Mouse (Mus musculus) myocyte (in vitro differentiated cells): ENCODE results near the gene Tspyl1. TPM values are rescaled to one million over a fixed set of nuclear protein-coding genes. Genes with fewer than 3 reads are reported as not detected.

Source experiments
- H3K27me3 ChIP-seq: one replicate; pipeline ENCODE4 v1.6.1; 2011; ENCODE audit not compliant: control insufficient read depth, insufficient read depth, insufficient read length
- H3K36me3 ChIP-seq: one replicate; pipeline ENCODE4 v1.6.1; 2011; ENCODE audit not compliant: control insufficient read depth, insufficient read depth
- H3K4me2 ChIP-seq: one replicate; pipeline ENCODE4 v1.6.1; 2011; ENCODE audit warnings: low read depth, control low read depth
- H3K4me3 ChIP-seq: one replicate; pipeline ENCODE4 v1.5.1; 2011; ENCODE audit warnings: mild to moderate bottlenecking, control low read depth, moderate library complexity
- H3K79me2 ChIP-seq: one replicate; pipeline ENCODE4 v1.6.1; 2011; ENCODE audit not compliant: control insufficient read depth, insufficient read depth
- H3ac ChIP-seq: one replicate; pipeline ENCODE4 v1.6.1; 2011; ENCODE audit not compliant: control insufficient read depth, insufficient read length
- CEBPB ChIP-seq: IDR thresholded peaks from 2 replicates; pipeline ENCODE4 v1.6.1; 2011; ENCODE audit warnings: mild to moderate bottlenecking, moderate library complexity; ENCODE audit not compliant: poor library complexity, insufficient read depth, severe bottlenecking
- E2F4 ChIP-seq: IDR thresholded peaks from one replicate; pipeline ENCODE4 v1.6.1; 2011; ENCODE audit warnings: mild to moderate bottlenecking, control low read depth, moderate library complexity; ENCODE audit not compliant: insufficient read depth
- MAX ChIP-seq: IDR thresholded peaks from one replicate; pipeline ENCODE4 v1.6.1; 2011; ENCODE audit warnings: low read depth, mild to moderate bottlenecking, control low read depth
- MYOD1 ChIP-seq, 3 experiments: IDR thresholded peaks; one replicate each; pipeline ENCODE4 v1.6.1; 2011; ENCODE audit warnings: control low read depth in 2 of 3, low read depth in 2 of 3, mild to moderate bottlenecking in 2 of 3, moderate library complexity in 1 of 3; ENCODE audit not compliant: insufficient read length in 2 of 3, control insufficient read depth in 1 of 3
- MYOG ChIP-seq, 3 experiments: IDR thresholded peaks; one replicate each; pipeline ENCODE4 v1.6.1; 2011; ENCODE audit warnings: control low read depth in 2 of 3, low read depth in 2 of 3, mild to moderate bottlenecking in 2 of 3; ENCODE audit not compliant: insufficient read length in 2 of 3, control insufficient read depth in 1 of 3, insufficient read depth in 1 of 3
- POLR2A ChIP-seq: IDR thresholded peaks from one replicate; pipeline ENCODE4 v1.6.1; 2011; ENCODE audit warnings: low read depth, mild to moderate bottlenecking, control low read depth, moderate library complexity; ENCODE audit not compliant: insufficient read length
- POLR2AphosphoS2 ChIP-seq: IDR thresholded peaks from one replicate; pipeline ENCODE4 v1.6.1; 2011; ENCODE audit warnings: low read depth, control low read depth; ENCODE audit not compliant: insufficient read length
- REST ChIP-seq: IDR thresholded peaks from one replicate; pipeline ENCODE4 v1.6.1; 2011; ENCODE audit warnings: mild to moderate bottlenecking, control low read depth, moderate library complexity; ENCODE audit not compliant: insufficient read depth, insufficient read length
- SRF ChIP-seq: IDR thresholded peaks from one replicate; pipeline ENCODE4 v1.6.1; 2011; ENCODE audit warnings: low read depth; ENCODE audit not compliant: control insufficient read depth, insufficient read length
- TCF12 ChIP-seq: IDR thresholded peaks from one replicate; pipeline ENCODE4 v1.6.1; 2011; ENCODE audit warnings: mild to moderate bottlenecking, control low read depth; ENCODE audit not compliant: poor library complexity, insufficient read depth, severe bottlenecking
- TCF3 ChIP-seq: IDR thresholded peaks from one replicate; pipeline ENCODE4 v1.6.1; 2011; ENCODE audit warnings: low read depth, control low read depth; ENCODE audit not compliant: insufficient read length
- USF1 ChIP-seq: IDR thresholded peaks from one replicate; pipeline ENCODE4 v1.6.1; 2011; ENCODE audit warnings: low read depth, mild to moderate bottlenecking, control low read depth, moderate library complexity
- polyA plus RNA-seq: library from polyadenylated mRNA; unstranded; fragments of >200 nt; fragmentation: generic; extraction: Trizol; gene quantifications from one replicate; pipeline ENCODE4 v1.2.1, GENCODE M21; 2012; ENCODE audit warnings: missing spikeins

Gene Tspyl1
- polyA plus RNA-seq, 1 experiment = 26.4 TPM

- no peak for TF ChIP-seq TCF12
- no peak for TF ChIP-seq CEBPB
- TF ChIP-seq USF1 = no peak
- no peak for TF ChIP-seq TCF3
- no peak for TF ChIP-seq REST
- Histone ChIP-seq H3K4me3 (no peak overlapping the region), H3K27me3 (no peaks in the 10 kb centered on the region), H3K4me2 (peak overlapping the region; percentile 94), H3ac (no peak overlapping the region), H3K79me2 (no peaks in the 10 kb centered on the region), H3K36me3 (no peaks in the 10 kb centered on the region)
Measured at GRCm38 (mm10) chr10:34300368-34300767, 18.4 kb downstream of the Tspyl1 start.

DNA sequence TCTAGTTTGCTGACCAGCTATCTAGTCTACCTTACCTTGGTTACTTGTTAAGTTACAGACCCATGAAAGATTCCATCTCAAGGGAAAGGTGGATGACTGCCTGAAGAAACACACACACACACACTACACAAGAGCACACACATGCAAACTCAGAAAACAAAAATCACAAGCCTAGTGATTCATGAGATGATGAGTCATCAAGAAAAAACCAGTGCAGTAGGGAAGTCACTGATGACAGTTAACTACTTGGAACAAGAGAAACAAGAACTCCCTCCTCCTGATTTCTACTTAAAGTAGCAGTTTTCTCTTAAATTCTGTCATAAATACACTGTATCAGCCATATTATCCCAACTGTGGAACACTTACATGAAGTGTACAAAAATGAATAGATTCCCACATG is 25.1 kb downstream of the Tspyl1 start:
- TF ChIP-seq TCF3 = no peak
- TF ChIP-seq MYOG (IDR thresholded peaks at IDR 0.05; ENCODE audit: control insufficient read depth in 1 of 3, insufficient read depth in 1 of 3, insufficient read length in 2 of 3, low read depth in 2 of 3) = no peak
- TF ChIP-seq POLR2A = no peak
- TF ChIP-seq E2F4 = no peak
- no peak for TF ChIP-seq CEBPB
- no peak for TF ChIP-seq SRF
- TF ChIP-seq TCF12 = no peak
- TF ChIP-seq MAX = no peak
- Histone ChIP-seq H3ac (no peak overlapping the region), H3K36me3 (peaks cover 6% of the 10 kb centered on the region), H3K4me3 (no peak overlapping the region), H3K79me2 (no peaks in the 10 kb centered on the region), H3K27me3 (no peaks in the 10 kb centered on the region), H3K4me2 (no peak overlapping the region)

GRCm38 (mm10) chr10:34309915-34310685 is 28.1 kb downstream of the Tspyl1 start:
- Histone ChIP-seq H3K27me3 (no peaks in the 10 kb centered on the region), H3K36me3 (peaks cover 13% of the 10 kb centered on the region), H3ac (no peak overlapping the region), H3K4me2 (no peak overlapping the region), H3K79me2 (no peaks in the 10 kb centered on the region), H3K4me3 (no peak overlapping the region)
- TF ChIP-seq POLR2A = no peak
- TF ChIP-seq POLR2AphosphoS2 = no peak
- no peak for TF ChIP-seq SRF
- TF ChIP-seq USF1 = no peak
- TF ChIP-seq E2F4 = no peak
- no peak for TF ChIP-seq MAX
- no peak for TF ChIP-seq MYOD1 (IDR thresholded peaks at IDR 0.05; ENCODE audit: control insufficient read depth in 1 of 3, insufficient read length in 2 of 3, low read depth in 2 of 3)
- TF ChIP-seq REST = no peak
- TF ChIP-seq TCF12 = no peak
- TF ChIP-seq MYOG (IDR thresholded peaks at IDR 0.05; ENCODE audit: control insufficient read depth in 1 of 3, insufficient read depth in 1 of 3, insufficient read length in 2 of 3, low read depth in 2 of 3) = no peak
- no peak for TF ChIP-seq TCF3
- no peak for TF ChIP-seq CEBPB

GRCm38 (mm10) chr10:34312536-34312935 is 30.5 kb downstream of the Tspyl1 start:
- no peak overlapping the region for H3ac ChIP-seq
- no peak overlapping the region for H3K4me2 ChIP-seq
- no peaks in the 10 kb centered on the region for H3K79me2 ChIP-seq
- no peak overlapping the region for H3K4me3 ChIP-seq
- TF ChIP-seq MAX (no peak), SRF (no peak), REST (no peak), USF1 (no peak), TCF12 (no peak), POLR2A (no peak), E2F4 (no peak), POLR2AphosphoS2 (no peak), MYOG (IDR thresholded peaks at IDR 0.05; ENCODE audit: control insufficient read depth in 1 of 3, insufficient read depth in 1 of 3, insufficient read length in 2 of 3, low read depth in 2 of 3) (no peak), CEBPB (no peak), TCF3 (no peak), MYOD1 (IDR thresholded peaks at IDR 0.05; ENCODE audit: control insufficient read depth in 1 of 3, insufficient read length in 2 of 3, low read depth in 2 of 3) (no peak)
- peaks cover 13% of the 10 kb centered on the region for H3K36me3 ChIP-seq
- H3K27me3 ChIP-seq = no peaks in the 10 kb centered on the region
